Mouse (Mus musculus): ENCODE data around the gene Ankrd9. TPM values are rescaled to one million over a fixed set of nuclear protein-coding genes. Genes with fewer than 3 reads are reported as not detected.

The Ankrd9 gene
- polyA plus RNA-seq, 1 experiment from 2014 or later = 14.1 TPM

GRCm38 (mm10) chr12:110986536-110987425 lies 7.9 kb upstream of the Ankrd9 start:
- Histone ChIP-seq H3K9ac (no peak overlapping the region), H3K9me3 (no peaks in the 10 kb centered on the region), H3K27me3 (no peaks in the 10 kb centered on the region), H3K4me3 (no peak overlapping the region), H3K36me3 (no peaks in the 10 kb centered on the region), H3K4me1 (peaks cover 13% of the 10 kb centered on the region), H3K4me2 (replicated peaks) (no peak overlapping the region), H3K27ac (no peak overlapping the region)
- ATAC-seq (ENCODE audit: low FRiP score, low read depth) = no peak
- WGBS = 84% methylated on average over 11 of the region's 11 CpGs

- no peak overlapping the region for H3K4me2 ChIP-seq (replicated peaks)
- H3K4me1 ChIP-seq = 0 out of 2 replicates have a peak, but pooled peaks cover 8% of the 10 kb centered on the region
- no peak overlapping the region for H3K9ac ChIP-seq
- no peak overlapping the region for H3K4me3 ChIP-seq
- no peak for ATAC-seq (ENCODE audit: low FRiP score, low read depth)
- H3K27me3 ChIP-seq = no peaks in the 10 kb centered on the region
- H3K27ac ChIP-seq = no peak overlapping the region
- no peaks in the 10 kb centered on the region for H3K9me3 ChIP-seq
- WGBS = 81% methylated on average over 9 of the region's 9 CpGs
- H3K36me3 ChIP-seq = no peaks in the 10 kb centered on the region
Observed at GRCm38 (mm10) chr12:110985141-110985540, 6.3 kb upstream of the Ankrd9 start.

- no peaks in the 10 kb centered on the region for H3K9me3 ChIP-seq
- no peak overlapping the region for H3K4me2 ChIP-seq (replicated peaks)
- H3K27me3 ChIP-seq = no peaks in the 10 kb centered on the region
- peak; percentile 41 for ATAC-seq (ENCODE audit: low FRiP score, low read depth)
- no peaks in the 10 kb centered on the region for H3K36me3 ChIP-seq
- no peak overlapping the region for H3K4me3 ChIP-seq
- no peak overlapping the region; the same call in 1 of the 2 replicates for H3K9ac ChIP-seq
- H3K4me1 ChIP-seq = 0 out of 2 replicates have a peak, but pooled peaks cover 8% of the 10 kb centered on the region
- H3K27ac ChIP-seq = no peak overlapping the region
- 59% methylated on average over 4 of the region's 4 CpGs for WGBS
Observed at GRCm38 (mm10) chr12:110984598-110984997, 5.8 kb upstream of the Ankrd9 start.

- Histone ChIP-seq H3K9ac (no peak overlapping the region), H3K27me3 (no peaks in the 10 kb centered on the region), H3K4me2 (replicated peaks) (no peak overlapping the region), H3K9me3 (no peaks in the 10 kb centered on the region), H3K4me1 (0 out of 2 replicates have a peak, but pooled peaks cover 8% of the 10 kb centered on the region), H3K27ac (no peak overlapping the region), H3K36me3 (no peaks in the 10 kb centered on the region), H3K4me3 (no peak overlapping the region)
- no peak for ATAC-seq (ENCODE audit: low FRiP score, low read depth)
- 89% methylated on average over 8 of the region's 8 CpGs for WGBS
Observed at GRCm38 (mm10) chr12:110983714-110984113, 4.9 kb upstream of the Ankrd9 start.

GRCm38 (mm10) chr12:110983083-110983482 lies 4.2 kb upstream of the Ankrd9 start:
- H3K9me3 ChIP-seq = no peaks in the 10 kb centered on the region
- H3K4me3 ChIP-seq = no peak overlapping the region
- no peak overlapping the region for H3K4me2 ChIP-seq (replicated peaks)
- H3K36me3 ChIP-seq = no peaks in the 10 kb centered on the region
- H3K4me1 ChIP-seq = peaks cover 11% of the 10 kb centered on the region
- no peak overlapping the region for H3K27ac ChIP-seq
- H3K27me3 ChIP-seq = no peaks in the 10 kb centered on the region
- WGBS = 61% methylated on average over 8 of the region's 8 CpGs
- H3K9ac ChIP-seq = no peak overlapping the region
- no peak for ATAC-seq (ENCODE audit: low FRiP score, low read depth)

GRCm38 (mm10) chr12:110981736-110982135 lies 2.9 kb upstream of the Ankrd9 start:
- Histone ChIP-seq H3K4me3 (no peak overlapping the region), H3K4me2 (replicated peaks) (no peak overlapping the region), H3K4me1 (peaks cover 22% of the 10 kb centered on the region), H3K27me3 (no peaks in the 10 kb centered on the region), H3K9ac (no peak overlapping the region), H3K9me3 (no peaks in the 10 kb centered on the region), H3K27ac (no peak overlapping the region), H3K36me3 (peaks cover 6% of the 10 kb centered on the region)
- no peak for ATAC-seq (ENCODE audit: low FRiP score, low read depth)
- 56% methylated on average over 3 of the region's 3 CpGs for WGBS

GRCm38 (mm10) chr12:110979808-110980207 lies 968 bp upstream of the Ankrd9 start:
- Histone ChIP-seq H3K27me3 (no peaks in the 10 kb centered on the region), H3K27ac (no peak overlapping the region), H3K4me3 (no peak overlapping the region)

GRCm38 (mm10) chr12:110977896-110978606 lies 789 bp downstream of the Ankrd9 start:
- peak overlapping the region; percentile 81 for H3K4me2 ChIP-seq (replicated peaks)
- H3K27ac ChIP-seq = no peak overlapping the region
- ATAC-seq (ENCODE audit: low FRiP score, low read depth) = no peak
- peaks cover 43% of the 10 kb centered on the region for H3K36me3 ChIP-seq
- H3K4me1 ChIP-seq = peaks cover 16% of the 10 kb centered on the region
- peak overlapping the region; percentile 80 for H3K9ac ChIP-seq
- H3K27me3 ChIP-seq = no peaks in the 10 kb centered on the region
- H3K4me3 ChIP-seq = peak overlapping the region; percentile 86
- 44% methylated on average over 14 of the region's 14 CpGs for WGBS
- H3K9me3 ChIP-seq = no peaks in the 10 kb centered on the region

More at GRCm38 (mm10) chr12:110979808-110980207, 968 bp upstream of the Ankrd9 start:
- Histone ChIP-seq H3K9ac (no peak overlapping the region), H3K4me2 (replicated peaks) (peak overlapping the region; percentile 81; the same call in 1 of the 2 replicates), H3K9me3 (no peaks in the 10 kb centered on the region), H3K36me3 (peaks cover 25% of the 10 kb centered on the region), H3K4me1 (peaks cover 21% of the 10 kb centered on the region)
- no peak for ATAC-seq (ENCODE audit: low FRiP score, low read depth)
- 85% methylated on average over 3 of the region's 3 CpGs for WGBS

GRCm38 (mm10) chr12:110977345-110977733 lies 1.5 kb downstream of the Ankrd9 start:
- Histone ChIP-seq H3K4me3 (peak overlapping the region; percentile 86; the same call in 1 of the 2 replicates), H3K27me3 (no peaks in the 10 kb centered on the region), H3K9me3 (no peaks in the 10 kb centered on the region), H3K4me1 (peaks cover 14% of the 10 kb centered on the region), H3K36me3 (peaks cover 49% of the 10 kb centered on the region), H3K9ac (peak overlapping the region; percentile 80; the same call in 1 of the 2 replicates), H3K4me2 (replicated peaks) (peak overlapping the region; percentile 81), H3K27ac (no peak overlapping the region)
- WGBS = 93% methylated on average over 18 of the region's 18 CpGs
- ATAC-seq (ENCODE audit: low FRiP score, low read depth) = no peak

- Histone ChIP-seq H3K27me3 (no peaks in the 10 kb centered on the region), H3K9me3 (no peaks in the 10 kb centered on the region), H3K36me3 (peaks cover 52% of the 10 kb centered on the region), H3K4me2 (replicated peaks) (peak overlapping the region; percentile 81; the same call in 1 of the 2 replicates), H3K4me3 (no peak overlapping the region), H3K4me1 (peaks cover 14% of the 10 kb centered on the region), H3K27ac (no peak overlapping the region), H3K9ac (no peak overlapping the region; the same call in 1 of the 2 replicates)
- 92% methylated on average over 60 of the region's 60 CpGs for WGBS
- ATAC-seq (ENCODE audit: low FRiP score, low read depth) = no peak
Observed at GRCm38 (mm10) chr12:110976589-110977344, 2.1 kb downstream of the Ankrd9 start.

- peaks cover 56% of the 10 kb centered on the region for H3K36me3 ChIP-seq
- H3K27me3 ChIP-seq = no peaks in the 10 kb centered on the region
- H3K4me2 ChIP-seq (replicated peaks) = no peak overlapping the region
- H3K9ac ChIP-seq = no peak overlapping the region
- WGBS = 93% methylated on average over 4 of the region's 4 CpGs
- H3K4me3 ChIP-seq = no peak overlapping the region
- no peaks in the 10 kb centered on the region for H3K9me3 ChIP-seq
- H3K4me1 ChIP-seq = peaks cover 14% of the 10 kb centered on the region
- H3K27ac ChIP-seq = no peak overlapping the region
- no peak for ATAC-seq (ENCODE audit: low FRiP score, low read depth)
Observed at GRCm38 (mm10) chr12:110975838-110976468, 2.9 kb downstream of the Ankrd9 start.
